Mouse (Mus musculus): ENCODE data around the gene Tmbim7. TPM values are rescaled to one million over a fixed set of nuclear protein-coding genes. Genes with fewer than 3 reads are reported as not detected.
A peak's percentile ranks its signal among the peaks of the same experiment; 100 is the strongest.
"Not testable (repeated sequence)": the region's sequence is repeated elsewhere in the genome, so short reads cannot be mapped to it uniquely, and the experiment has no call there.

Tmbim7 gene
- total RNA-seq (2015; ENCODE audit: low replicate concordance) (not detected in 2 replicates), total RNA-seq (2017; ENCODE audit: low replicate concordance) (not detected in 2 replicates)

GRCm38 (mm10) chr5:3650881-3651280 lies at the start of gene Tmbim7:
TSS of gene Tmbim7 (plus strand) at chr5:3651181.
- no peak for ATAC-seq (replicated peaks; ENCODE audit: low FRiP score, poor library complexity, severe bottlenecking)

- ATAC-seq (replicated peaks; ENCODE audit: low FRiP score, poor library complexity, severe bottlenecking), result no peak
Observed at GRCm38 (mm10) chr5:3607114-3607513, 43.9 kb upstream of the Tmbim7 start.

DNA sequence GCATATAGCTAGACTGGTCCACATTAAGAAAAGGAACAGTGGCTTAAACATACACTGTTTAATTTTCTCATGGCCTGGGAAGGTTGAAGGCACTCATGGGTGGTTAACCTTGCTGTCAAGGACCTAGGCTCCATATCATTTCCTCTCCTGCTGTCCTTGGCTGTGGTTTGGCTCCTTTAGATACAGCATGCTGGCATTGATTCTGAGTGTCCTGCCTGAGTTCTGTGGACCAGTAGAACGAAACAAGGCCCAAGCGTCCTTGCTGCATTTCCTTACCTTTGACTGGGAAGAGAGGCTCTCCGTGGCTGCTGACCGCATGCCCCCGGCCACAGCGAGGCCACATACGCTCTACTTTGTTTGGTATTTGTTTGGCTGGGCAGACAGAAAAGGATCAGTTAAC lies 41.7 kb upstream of the Tmbim7 start:
- ATAC-seq (replicated peaks; ENCODE audit: low FRiP score, poor library complexity, severe bottlenecking), result no peak

- ATAC-seq (replicated peaks; ENCODE audit: low FRiP score, poor library complexity, severe bottlenecking), result not testable (repeated sequence)
Observed at GRCm38 (mm10) chr5:3611835-3612234, 39.1 kb upstream of the Tmbim7 start.

DNA sequence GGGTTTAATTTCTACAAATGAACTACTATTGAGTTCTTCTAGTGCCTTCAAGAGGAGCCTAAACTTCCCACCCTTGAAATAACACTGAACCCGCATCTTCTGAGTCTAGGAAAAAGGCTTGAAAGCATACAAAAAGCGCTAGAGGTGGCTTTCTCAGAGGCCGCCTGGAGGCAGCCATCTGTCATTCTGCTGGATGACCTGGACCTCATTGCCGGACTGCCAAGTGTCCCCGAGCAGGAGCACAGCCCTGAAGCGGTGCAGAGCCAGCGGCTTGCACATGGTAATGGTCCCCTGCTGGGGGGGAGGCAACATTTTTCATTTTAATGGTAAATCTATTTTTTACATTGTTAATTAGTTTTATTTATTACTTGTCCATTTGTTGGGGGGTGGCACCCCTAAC lies 30.5 kb upstream of the Tmbim7 start:
- no peak for ATAC-seq (replicated peaks; ENCODE audit: low FRiP score, poor library complexity, severe bottlenecking)

- no peak for ATAC-seq (replicated peaks; ENCODE audit: low FRiP score, poor library complexity, severe bottlenecking)
Observed at GRCm38 (mm10) chr5:3630055-3630454, 20.9 kb upstream of the Tmbim7 start.

DNA sequence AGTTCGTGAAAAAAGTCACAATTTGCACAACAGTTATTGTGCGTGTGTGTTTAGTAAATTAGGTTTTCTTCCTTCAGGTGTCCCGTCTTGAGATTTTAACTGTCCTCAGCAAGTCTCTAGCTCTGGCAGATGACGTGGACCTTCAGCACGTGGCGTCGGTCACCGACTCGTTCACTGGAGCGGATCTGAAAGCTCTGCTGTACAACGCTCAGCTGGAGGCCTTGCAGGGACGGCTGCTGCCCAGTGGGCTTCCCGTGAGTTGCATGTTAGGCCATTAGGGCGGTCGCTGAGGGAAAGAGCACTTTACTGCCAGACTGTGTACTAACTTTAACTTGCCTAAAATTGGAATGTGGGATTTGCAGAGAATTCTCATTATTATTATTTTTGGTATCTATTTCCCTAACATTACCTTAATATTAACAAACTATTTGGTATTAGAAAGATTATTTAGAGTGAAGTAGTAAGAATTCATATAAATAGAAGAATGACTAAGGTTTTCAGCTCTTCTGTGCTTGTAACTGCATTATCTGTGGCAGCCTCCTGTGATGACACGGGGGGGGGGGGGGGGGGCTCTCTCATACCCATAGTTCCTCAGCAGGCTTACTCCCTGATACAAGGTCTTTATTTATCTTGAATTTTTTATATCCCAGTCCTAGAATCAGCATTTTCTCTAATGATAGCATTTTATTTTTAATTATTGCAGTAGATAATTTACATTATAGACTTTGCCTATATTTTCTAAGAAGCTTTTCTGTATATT lies 19.3 kb upstream of the Tmbim7 start:
- ATAC-seq (replicated peaks; ENCODE audit: low FRiP score, poor library complexity, severe bottlenecking), result no peak

DNA sequence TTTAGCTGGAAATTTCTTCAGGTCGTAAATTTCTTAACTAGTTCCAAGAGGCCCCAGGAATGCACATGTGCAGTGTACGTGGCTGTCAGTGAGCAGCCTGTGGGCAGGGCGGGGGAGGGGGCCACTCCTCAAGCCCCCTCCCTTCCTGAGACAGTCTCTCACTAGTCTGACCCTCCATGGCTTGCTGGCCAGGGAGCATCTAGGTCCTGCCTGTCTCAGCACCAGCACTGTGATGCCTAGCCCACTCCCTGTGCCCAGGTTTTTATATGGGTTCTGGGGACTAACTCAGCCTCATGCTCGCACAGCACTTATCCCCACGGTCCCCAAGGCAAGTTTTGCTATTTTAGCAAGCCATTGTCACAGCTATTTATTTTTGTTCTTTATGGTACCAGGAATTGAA lies 18.7 kb upstream of the Tmbim7 start:
- ATAC-seq (replicated peaks; ENCODE audit: low FRiP score, poor library complexity, severe bottlenecking), result no peak

DNA sequence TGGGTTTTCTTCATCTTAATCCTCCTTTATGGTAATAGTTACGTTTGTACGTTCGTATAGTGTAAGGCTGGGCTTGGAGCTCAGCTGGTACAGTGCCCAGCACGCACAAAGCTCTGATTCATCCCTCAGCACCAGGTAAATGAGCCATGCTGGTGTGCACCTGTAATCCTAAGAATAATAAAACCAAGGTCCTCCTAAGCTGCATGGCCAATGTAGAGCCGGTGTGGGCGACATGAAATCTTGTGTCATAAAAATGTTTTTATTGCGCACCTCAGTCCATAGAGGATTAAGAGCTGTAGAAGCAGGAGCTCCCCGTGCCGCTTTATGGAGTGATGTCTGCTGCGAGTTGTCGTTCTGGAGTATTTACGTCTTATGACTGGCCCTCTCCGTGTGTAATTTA lies 17.7 kb upstream of the Tmbim7 start:
- no peak for ATAC-seq (replicated peaks; ENCODE audit: low FRiP score, poor library complexity, severe bottlenecking)

- no peak for ATAC-seq (replicated peaks; ENCODE audit: low FRiP score, poor library complexity, severe bottlenecking)
Observed at GRCm38 (mm10) chr5:3633951-3634350, 17.0 kb upstream of the Tmbim7 start.

DNA sequence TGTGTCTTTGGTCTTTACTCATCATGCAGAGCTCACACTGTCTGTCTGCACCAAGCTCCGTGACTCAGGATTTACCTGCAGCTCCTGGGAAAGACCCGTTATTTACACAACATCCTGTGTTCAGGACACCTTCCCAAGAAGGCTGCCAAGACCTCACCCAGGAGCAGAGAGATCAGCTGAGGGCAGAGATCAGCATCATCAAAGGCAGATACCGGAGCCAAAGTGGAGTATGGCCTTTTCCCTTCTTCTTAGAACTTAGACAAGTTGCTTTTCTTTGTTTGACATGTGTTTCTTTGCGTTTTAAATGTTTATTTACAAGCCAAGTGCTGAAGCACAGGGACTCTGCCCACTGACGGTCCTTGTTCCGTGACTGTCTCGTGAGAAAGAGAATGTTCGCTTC lies 15.7 kb upstream of the Tmbim7 start:
- no peak for ATAC-seq (replicated peaks; ENCODE audit: low FRiP score, poor library complexity, severe bottlenecking)

DNA sequence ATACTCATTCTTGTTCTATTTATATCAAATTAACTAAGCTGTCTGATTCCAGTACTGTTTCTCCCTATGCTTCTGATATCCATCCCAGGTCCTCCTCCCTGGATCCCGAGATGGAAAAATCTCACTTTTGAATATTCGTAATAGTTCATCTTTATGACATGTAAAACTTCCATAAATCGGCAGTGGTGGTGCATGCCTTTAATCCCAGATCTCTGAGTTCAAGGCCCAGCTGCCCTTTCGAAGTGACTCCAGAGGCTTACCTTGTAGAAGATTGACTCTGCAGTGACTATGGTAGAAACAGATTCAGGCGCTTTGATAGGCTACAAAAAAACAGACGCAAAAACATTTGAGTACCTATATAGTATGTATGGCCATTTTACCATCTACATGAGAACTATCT lies 6.4 kb upstream of the Tmbim7 start:
- ATAC-seq (replicated peaks; ENCODE audit: low FRiP score, poor library complexity, severe bottlenecking), result no peak

DNA sequence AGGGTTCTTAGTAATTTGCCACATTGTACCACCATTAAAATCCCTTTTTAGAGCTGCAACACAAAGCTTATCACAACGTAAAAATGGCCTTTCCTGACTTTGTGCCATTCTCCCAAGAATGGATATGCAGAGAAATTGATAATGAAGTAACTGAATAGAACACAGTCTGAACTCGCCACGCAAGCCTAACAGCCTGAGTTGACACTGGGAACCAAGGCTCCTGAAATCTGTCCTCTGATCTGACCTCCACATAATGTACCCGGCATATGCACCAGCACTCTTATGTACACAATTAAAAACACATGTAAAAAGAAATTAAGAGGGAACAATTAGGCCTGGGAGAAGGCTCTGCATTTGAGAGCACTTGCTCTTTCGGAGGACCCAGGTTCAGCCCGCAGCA lies 5.7 kb upstream of the Tmbim7 start:
- no peak for ATAC-seq (replicated peaks; ENCODE audit: low FRiP score, poor library complexity, severe bottlenecking)

- peak; percentile 42; the same call in 1 of the 2 replicates for ATAC-seq (replicated peaks; ENCODE audit: low FRiP score, poor library complexity, severe bottlenecking)
Observed at GRCm38 (mm10) chr5:3646539-3646938, 4.4 kb upstream of the Tmbim7 start.

DNA sequence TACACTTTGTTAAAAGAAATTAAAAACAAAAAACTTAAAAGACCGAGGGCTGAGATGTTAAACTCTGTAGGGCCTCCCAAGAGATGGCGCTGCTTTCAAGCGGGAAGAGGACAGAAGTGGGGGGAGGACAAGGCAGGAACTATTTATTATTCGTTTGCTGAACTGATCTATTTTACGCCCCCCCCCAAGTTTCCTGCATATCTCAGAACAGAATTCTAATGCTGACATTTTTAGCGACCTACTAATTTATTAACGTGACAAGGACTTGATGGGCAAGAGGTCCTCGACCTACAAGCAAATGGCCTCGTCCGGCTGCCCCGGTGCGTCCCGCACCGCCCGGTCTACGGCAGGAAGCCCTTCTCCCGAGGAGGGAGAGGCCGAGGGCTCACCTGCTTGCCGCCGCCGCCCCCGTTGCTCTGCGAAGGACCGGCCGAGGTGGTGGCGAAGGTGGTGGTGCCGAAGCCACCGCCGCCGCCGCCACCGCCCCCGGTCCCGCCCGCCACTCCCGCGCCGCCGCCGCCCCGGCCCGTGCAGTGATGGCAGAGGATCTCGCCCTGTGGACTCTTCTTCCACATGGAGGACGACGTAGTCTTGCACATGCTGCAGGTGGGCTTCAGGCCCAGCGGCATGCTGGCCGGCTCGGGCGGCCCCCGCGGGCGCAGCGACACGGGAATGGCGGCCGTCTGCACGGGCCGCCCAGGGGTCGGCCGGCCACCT lies 3.8 kb upstream of the Tmbim7 start:
- ATAC-seq (replicated peaks; ENCODE audit: low FRiP score, poor library complexity, severe bottlenecking), result peak; percentile 69

GRCm38 (mm10) chr5:3647708-3648121 lies 3.3 kb upstream of the Tmbim7 start:
- peak; percentile 91 for ATAC-seq (replicated peaks; ENCODE audit: low FRiP score, poor library complexity, severe bottlenecking)

DNA sequence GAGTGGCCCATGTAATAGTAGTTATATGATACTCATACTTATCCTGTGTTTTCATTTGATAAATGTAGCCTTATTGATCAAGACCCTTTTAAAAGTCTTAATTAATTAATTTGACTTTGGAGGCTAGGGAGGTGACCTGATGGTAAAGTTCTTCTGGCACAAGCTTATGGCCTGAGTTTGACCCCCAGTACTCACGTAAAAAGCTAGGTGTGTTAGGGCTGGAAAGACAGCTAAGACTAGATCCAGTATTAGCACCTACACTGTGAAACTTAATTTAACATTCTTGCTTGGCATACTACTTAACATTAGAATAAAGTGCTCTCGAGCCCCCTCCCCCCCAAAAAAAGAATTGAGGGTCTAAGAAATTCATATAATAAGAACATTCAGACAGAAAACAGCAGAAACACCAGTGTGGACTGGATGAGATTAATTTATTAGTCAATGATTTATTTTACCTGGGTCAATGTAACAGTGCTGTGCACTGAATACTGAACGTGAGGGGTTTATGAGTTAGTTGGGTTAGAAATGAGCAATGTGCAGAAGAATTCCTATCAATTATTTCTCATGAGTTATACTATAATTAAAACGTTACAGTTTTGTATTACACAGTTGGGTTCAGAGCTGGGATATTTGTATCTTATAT lies 2.7 kb upstream of the Tmbim7 start:
- ATAC-seq (replicated peaks; ENCODE audit: low FRiP score, poor library complexity, severe bottlenecking), result no peak

DNA sequence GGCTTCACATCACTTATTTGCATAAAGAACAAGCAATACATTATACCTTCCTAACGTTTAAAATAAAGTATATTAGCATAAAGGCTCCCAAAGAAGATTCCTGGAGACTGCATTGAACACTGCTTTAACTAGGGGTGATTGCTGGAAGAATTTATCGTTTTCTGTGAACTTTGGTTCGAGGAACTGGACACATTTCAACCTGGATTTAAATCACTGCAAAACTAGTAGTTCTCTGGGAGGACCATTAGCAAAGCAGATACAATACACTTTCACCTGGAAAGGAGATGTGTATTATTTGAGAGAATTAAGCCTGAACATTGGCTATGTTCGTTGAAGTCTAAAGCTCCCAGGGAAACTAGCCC lies 2.2 kb upstream of the Tmbim7 start:
- ATAC-seq (replicated peaks; ENCODE audit: low FRiP score, poor library complexity, severe bottlenecking), result no peak

GRCm38 (mm10) chr5:3651621-3652020 lies 640 bp downstream of the Tmbim7 start:
- no peak for ATAC-seq (replicated peaks; ENCODE audit: low FRiP score, poor library complexity, severe bottlenecking)

DNA sequence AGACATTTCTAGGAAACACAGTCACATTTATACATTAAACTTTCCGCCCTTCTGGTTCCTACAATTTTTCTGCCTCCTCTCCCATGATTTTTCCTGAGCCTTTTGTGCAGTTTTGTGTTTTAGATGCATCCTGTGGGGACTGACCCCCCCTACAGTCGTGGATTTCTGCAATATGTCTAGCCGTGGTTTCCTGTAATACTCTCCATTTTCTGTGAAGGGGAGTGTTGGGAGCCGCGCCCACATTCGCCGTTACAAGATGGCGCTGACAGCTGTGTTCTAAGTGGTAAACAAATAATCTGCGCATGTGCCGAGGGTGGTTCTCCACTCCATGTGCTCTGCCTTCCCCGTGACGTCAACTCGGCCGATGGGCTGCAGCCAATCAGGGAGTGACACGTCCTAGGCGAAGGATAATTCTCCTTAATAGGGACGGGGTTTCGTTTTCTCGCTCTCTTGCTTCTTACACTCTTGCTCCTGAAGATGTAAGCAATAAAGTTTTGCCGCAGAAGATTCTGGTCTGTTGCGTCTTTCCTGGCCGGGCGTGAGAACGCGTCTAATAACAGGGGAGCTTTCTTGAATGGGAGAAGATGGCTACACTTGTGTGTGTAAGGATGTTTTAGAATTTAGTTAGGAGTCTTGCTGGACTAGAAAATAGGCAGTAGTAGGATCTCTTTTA lies 2.1 kb downstream of the Tmbim7 start:
- ATAC-seq (replicated peaks; ENCODE audit: low FRiP score, poor library complexity, severe bottlenecking), result not testable (repeated sequence)

Measured in erythroid progenitor cell, adult 5-6 weeks (primary cell).